Mouse (Mus musculus): ENCODE measurements at regions not wholly inside any gene's neighbourhood (a gene's known extent, or its start where the extent isn't known, plus 50 kb on each side); places are given as distances from the start of the nearest gene placed in this dataset.
"Not testable (repeated sequence)": the region's sequence is repeated elsewhere in the genome, so short reads cannot be mapped to it uniquely, and the experiment has no call there.

- no peak for ATAC-seq
- Histone ChIP-seq H3K4me1 (ENCODE audit: control insufficient read depth, insufficient read depth, low read depth, low read length) (0 out of 2 replicates have a peak, but pooled peaks cover 4% of the 10 kb centered on the region), H3K27me3 (replicated peaks; ENCODE audit: control insufficient read depth, insufficient read depth, low read length) (no peaks in the 10 kb centered on the region), H3K27ac (ENCODE audit: low read depth, low read length) (no peak overlapping the region), H3K4me2 (ENCODE audit: low read length) (no peak overlapping the region), H3K36me3 (ENCODE audit: control insufficient read depth, insufficient read depth, low read length) (no peaks in the 10 kb centered on the region), H3K4me3 (ENCODE audit: low read length) (no peak overlapping the region), H3K9me3 (ENCODE audit: control insufficient read depth, low read length) (no peaks in the 10 kb centered on the region), H3K9ac (ENCODE audit: low read depth, low read length) (no peak overlapping the region)
- 69% methylated on average over 6 of the region's 6 CpGs for WGBS
These were observed 200.6 kb upstream of the Sesn3 start for GRCm38 (mm10) chr9:14074273-14074672.

- H3K4me1 ChIP-seq (ENCODE audit: control insufficient read depth, insufficient read depth, low read depth, low read length); H3K9me3 ChIP-seq (ENCODE audit: control insufficient read depth, low read length); H3K36me3 ChIP-seq (ENCODE audit: control insufficient read depth, insufficient read depth, low read length); ATAC-seq; H3K4me2 ChIP-seq (ENCODE audit: low read length); H3K4me3 ChIP-seq (ENCODE audit: low read length); H3K27me3 ChIP-seq (replicated peaks; ENCODE audit: control insufficient read depth, insufficient read depth, low read length); H3K27ac ChIP-seq (ENCODE audit: low read depth, low read length); H3K9ac ChIP-seq (ENCODE audit: low read depth, low read length): not testable (repeated sequence)
These were observed 200.0 kb upstream of the Sesn3 start for GRCm38 (mm10) chr9:14074866-14075265.

- peak; percentile 92 for ATAC-seq
- Histone ChIP-seq H3K27me3 (replicated peaks; ENCODE audit: control insufficient read depth, insufficient read depth, low read length) (no peaks in the 10 kb centered on the region), H3K4me3 (ENCODE audit: low read length) (no peak overlapping the region), H3K4me1 (ENCODE audit: control insufficient read depth, insufficient read depth, low read depth, low read length) (0 out of 2 replicates have a peak, but pooled peaks cover 4% of the 10 kb centered on the region), H3K27ac (ENCODE audit: low read depth, low read length) (no peak overlapping the region), H3K36me3 (ENCODE audit: control insufficient read depth, insufficient read depth, low read length) (no peaks in the 10 kb centered on the region), H3K9ac (ENCODE audit: low read depth, low read length) (no peak overlapping the region), H3K9me3 (ENCODE audit: control insufficient read depth, low read length) (no peaks in the 10 kb centered on the region), H3K4me2 (ENCODE audit: low read length) (no peak overlapping the region)
- 35% methylated on average over 4 of the region's 4 CpGs for WGBS
These were observed 199.4 kb upstream of the Sesn3 start for GRCm38 (mm10) chr9:14075452-14075851.

- peak; percentile 21; the same call in 1 of the 2 replicates for ATAC-seq
- 83% methylated on average over 1 of the region's 1 CpGs for WGBS
- 0 out of 2 replicates have a peak, but pooled peaks cover 4% of the 10 kb centered on the region for H3K4me1 ChIP-seq (ENCODE audit: control insufficient read depth, insufficient read depth, low read depth, low read length)
These were observed 199.0 kb upstream of the Sesn3 start for GRCm38 (mm10) chr9:14075868-14076267.

GRCm38 (mm10) chr9:14076728-14077127 is 198.1 kb upstream of the Sesn3 start:
- Histone ChIP-seq H3K4me1 (ENCODE audit: control insufficient read depth, insufficient read depth, low read depth, low read length) (0 out of 2 replicates have a peak, but pooled peaks cover 4% of the 10 kb centered on the region), H3K4me2 (ENCODE audit: low read length) (no peak overlapping the region), H3K9ac (ENCODE audit: low read depth, low read length) (no peak overlapping the region), H3K27ac (ENCODE audit: low read depth, low read length) (no peak overlapping the region), H3K36me3 (ENCODE audit: control insufficient read depth, insufficient read depth, low read length) (no peaks in the 10 kb centered on the region), H3K27me3 (replicated peaks; ENCODE audit: control insufficient read depth, insufficient read depth, low read length) (no peaks in the 10 kb centered on the region), H3K4me3 (ENCODE audit: low read length) (no peak overlapping the region), H3K9me3 (ENCODE audit: control insufficient read depth, low read length) (no peaks in the 10 kb centered on the region)
- 69% methylated on average over 5 of the region's 5 CpGs for WGBS
- no peak for ATAC-seq

More at GRCm38 (mm10) chr9:14075868-14076267, 199.0 kb upstream of the Sesn3 start:
- H3K4me2 ChIP-seq (ENCODE audit: low read length), result no peak overlapping the region
- no peak overlapping the region for H3K9ac ChIP-seq (ENCODE audit: low read depth, low read length)
- no peaks in the 10 kb centered on the region for H3K9me3 ChIP-seq (ENCODE audit: control insufficient read depth, low read length)
- no peaks in the 10 kb centered on the region for H3K36me3 ChIP-seq (ENCODE audit: control insufficient read depth, insufficient read depth, low read length)
- no peak overlapping the region for H3K27ac ChIP-seq (ENCODE audit: low read depth, low read length)
- no peak overlapping the region for H3K4me3 ChIP-seq (ENCODE audit: low read length)
- no peaks in the 10 kb centered on the region for H3K27me3 ChIP-seq (replicated peaks; ENCODE audit: control insufficient read depth, insufficient read depth, low read length)

GRCm38 (mm10) chr9:14081138-14081537 is 193.7 kb upstream of the Sesn3 start:
- 33% methylated on average over 4 of the region's 4 CpGs for WGBS
- ATAC-seq, result no peak
- no peak overlapping the region for H3K27ac ChIP-seq (ENCODE audit: low read depth, low read length)
- no peak overlapping the region for H3K9ac ChIP-seq (ENCODE audit: low read depth, low read length)
- H3K9me3 ChIP-seq (ENCODE audit: control insufficient read depth, low read length), result no peaks in the 10 kb centered on the region
- H3K27me3 ChIP-seq (replicated peaks; ENCODE audit: control insufficient read depth, insufficient read depth, low read length), result no peaks in the 10 kb centered on the region
- no peak overlapping the region for H3K4me3 ChIP-seq (ENCODE audit: low read length)
- H3K36me3 ChIP-seq (ENCODE audit: control insufficient read depth, insufficient read depth, low read length), result no peaks in the 10 kb centered on the region
- no peaks in the 10 kb centered on the region for H3K4me1 ChIP-seq (ENCODE audit: control insufficient read depth, insufficient read depth, low read depth, low read length)
- no peak overlapping the region for H3K4me2 ChIP-seq (ENCODE audit: low read length)

- no peak for ATAC-seq
- H3K4me1 ChIP-seq (ENCODE audit: control insufficient read depth, insufficient read depth, low read depth, low read length), result 0 out of 2 replicates have a peak, but pooled peaks cover 3% of the 10 kb centered on the region
- no peak overlapping the region for H3K4me3 ChIP-seq (ENCODE audit: low read length)
- no peak overlapping the region for H3K9ac ChIP-seq (ENCODE audit: low read depth, low read length)
- no peaks in the 10 kb centered on the region for H3K36me3 ChIP-seq (ENCODE audit: control insufficient read depth, insufficient read depth, low read length)
- no peaks in the 10 kb centered on the region for H3K9me3 ChIP-seq (ENCODE audit: control insufficient read depth, low read length)
- no peaks in the 10 kb centered on the region for H3K27me3 ChIP-seq (replicated peaks; ENCODE audit: control insufficient read depth, insufficient read depth, low read length)
- 69% methylated on average over 2 of the region's 2 CpGs for WGBS
- H3K27ac ChIP-seq (ENCODE audit: low read depth, low read length), result no peak overlapping the region
- H3K4me2 ChIP-seq (ENCODE audit: low read length), result no peak overlapping the region
These were observed 188.7 kb upstream of the Sesn3 start for GRCm38 (mm10) chr9:14086201-14086600.

GRCm38 (mm10) chr9:14086611-14087010 is 188.3 kb upstream of the Sesn3 start:
- Histone ChIP-seq H3K4me1 (ENCODE audit: control insufficient read depth, insufficient read depth, low read depth, low read length) (0 out of 2 replicates have a peak, but pooled peaks cover 3% of the 10 kb centered on the region), H3K36me3 (ENCODE audit: control insufficient read depth, insufficient read depth, low read length) (no peaks in the 10 kb centered on the region), H3K27me3 (replicated peaks; ENCODE audit: control insufficient read depth, insufficient read depth, low read length) (no peaks in the 10 kb centered on the region), H3K4me3 (ENCODE audit: low read length) (no peak overlapping the region), H3K27ac (ENCODE audit: low read depth, low read length) (no peak overlapping the region), H3K9me3 (ENCODE audit: control insufficient read depth, low read length) (no peaks in the 10 kb centered on the region), H3K4me2 (ENCODE audit: low read length) (no peak overlapping the region), H3K9ac (ENCODE audit: low read depth, low read length) (no peak overlapping the region)
- no peak for ATAC-seq
- WGBS, result 89% methylated on average over 3 of the region's 3 CpGs

- no peak overlapping the region for H3K9ac ChIP-seq (ENCODE audit: low read depth, low read length)
These were observed 187.0 kb upstream of the Sesn3 start for GRCm38 (mm10) chr9:14087874-14088273.

More at GRCm38 (mm10) chr9:14087874-14088273, 187.0 kb upstream of the Sesn3 start:
- H3K4me3 ChIP-seq (ENCODE audit: low read length), result no peak overlapping the region
- H3K9me3 ChIP-seq (ENCODE audit: control insufficient read depth, low read length), result no peaks in the 10 kb centered on the region
- H3K36me3 ChIP-seq (ENCODE audit: control insufficient read depth, insufficient read depth, low read length), result no peaks in the 10 kb centered on the region
- H3K27ac ChIP-seq (ENCODE audit: low read depth, low read length), result no peak overlapping the region
- WGBS, result 88% methylated on average over 4 of the region's 4 CpGs
- no peak overlapping the region for H3K4me2 ChIP-seq (ENCODE audit: low read length)
- H3K4me1 ChIP-seq (ENCODE audit: control insufficient read depth, insufficient read depth, low read depth, low read length), result 0 out of 2 replicates have a peak, but pooled peaks cover 3% of the 10 kb centered on the region
- no peaks in the 10 kb centered on the region for H3K27me3 ChIP-seq (replicated peaks; ENCODE audit: control insufficient read depth, insufficient read depth, low read length)
- ATAC-seq, result no peak

All from hindbrain, embryonic 16.5 days (tissue).